Mouse (Mus musculus) retina, embryonic 14.5 days (tissue): ENCODE measurements around the gene Rsad1.

Source experiments
- DNase-seq: peaks from one replicate; pipeline ENCODE4 v3.0.0-alpha.2; 2015; ENCODE audit warnings: low spot score

Gene Rsad1

DNA sequence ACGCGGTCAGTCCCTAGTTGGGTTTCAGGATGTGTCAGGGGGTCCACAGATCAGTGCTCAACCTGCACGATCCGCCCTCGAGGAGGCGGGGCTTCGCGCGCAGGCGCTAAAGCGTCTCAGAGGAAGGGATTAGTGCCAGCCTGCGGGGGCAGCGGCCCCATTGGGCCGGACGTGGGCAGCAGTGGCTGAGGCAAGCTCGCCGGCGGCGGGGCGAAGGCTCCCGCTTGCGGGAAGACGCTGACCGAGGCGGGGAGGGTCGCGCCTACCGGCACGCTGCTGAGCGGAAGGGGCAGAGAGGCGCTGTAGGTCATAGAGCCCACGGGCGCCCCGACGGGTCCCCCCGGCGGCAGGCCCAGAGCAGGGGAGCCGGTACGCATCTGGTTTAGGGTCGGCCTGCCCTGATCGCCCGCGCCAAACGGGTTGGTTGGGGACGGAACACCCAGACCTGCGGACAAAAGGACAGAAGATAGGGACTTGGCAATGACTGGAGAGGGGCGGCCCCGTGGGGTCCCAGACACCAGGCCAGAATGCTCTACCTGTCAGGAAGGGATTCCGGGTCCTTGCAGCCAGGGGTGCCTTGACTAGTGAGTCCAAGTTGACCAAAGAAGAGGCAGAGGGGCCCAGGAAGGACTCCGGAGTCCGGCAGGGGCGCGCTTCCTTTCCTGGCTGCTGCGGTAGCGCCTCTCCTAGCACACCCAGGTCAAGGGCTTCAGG lies 57.9 kb downstream of the Rsad1 start:
- peak; percentile 80 for DNase-seq
